Mouse (Mus musculus) CH12.LX (cell line): ENCODE measurements around the gene Rpl23. TPM values are rescaled to one million over a fixed set of nuclear protein-coding genes. Genes with fewer than 3 reads are reported as not detected.

Experiments used
- DNase-seq: peaks from one replicate; pipeline ENCODE4 v3.0.0-alpha.2; 2013; ENCODE audit errors: extremely low read depth
- H3K27ac ChIP-seq: 2 replicates; pipeline ENCODE4 v1.5.1; 2012; ENCODE audit warnings: low read depth, mild to moderate bottlenecking, control low read depth, moderate library complexity; ENCODE audit not compliant: insufficient read depth
- H3K27me3 ChIP-seq: replicated peaks from 2 replicates; pipeline ENCODE3; 2012; ENCODE audit warnings: inconsistent platforms
- H3K36me3 ChIP-seq, 2 experiments: replicated peaks in 1 of 2; 2 replicates each; pipeline versions ENCODE3 to v1.6.1; 2012; ENCODE audit warnings: inconsistent platforms in 1 of 2, low read length in 1 of 2, mild to moderate bottlenecking in 1 of 2, mixed read lengths in 1 of 2, moderate library complexity in 1 of 2; ENCODE audit not compliant: control insufficient read depth in 1 of 2, insufficient read depth in 1 of 2
- H3K4me1 ChIP-seq, 2 experiments: 2 replicates each; pipeline ENCODE4 v1.6.1; 2012; ENCODE audit warnings: inconsistent platforms in 1 of 2, moderate library complexity in 1 of 2; ENCODE audit not compliant: insufficient read depth in 2 of 2, control insufficient read depth in 1 of 2
- H3K4me2 ChIP-seq: 2 replicates; pipeline ENCODE4 v1.6.1; 2012; ENCODE audit warnings: low read depth, mild to moderate bottlenecking, control low read depth; ENCODE audit not compliant: poor library complexity, insufficient read depth, severe bottlenecking
- H3K4me3 ChIP-seq, 3 experiments: fragments of 150-350 bp in 1 of 3; sonication (generic) in 1 of 3; replicated peaks in 1 of 3; 2 replicates each; pipeline versions ENCODE3 to v1.5.1; 2011 to 2012; ENCODE audit warnings: low read depth in 2 of 3, low read length in 2 of 3, mild to moderate bottlenecking in 2 of 3, moderate library complexity in 2 of 3, control low read depth in 1 of 3, improper control_type of control experiment in 1 of 3, inconsistent platforms in 1 of 3, mixed read lengths in 1 of 3; ENCODE audit not compliant: poor library complexity in 1 of 3
- H3K79me2 ChIP-seq: replicated peaks from 2 replicates; pipeline ENCODE4 v1.6.1; 2012; ENCODE audit warnings: mild to moderate bottlenecking, moderate library complexity; ENCODE audit not compliant: control insufficient read depth, poor library complexity, insufficient read depth, severe bottlenecking; ENCODE audit errors: extremely low read depth
- H3K9ac ChIP-seq: 2 replicates; pipeline ENCODE4 v1.6.1; 2012; ENCODE audit warnings: low read depth, mild to moderate bottlenecking, control low read depth, moderate library complexity; ENCODE audit not compliant: insufficient read depth
- H3K9me3 ChIP-seq: replicated peaks from 2 replicates; pipeline ENCODE3; 2012; ENCODE audit warnings: low read length, inconsistent platforms, mixed read lengths
- BHLHE40 ChIP-seq: IDR thresholded peaks from 2 replicates; pipeline ENCODE4 v1.6.1; 2011; ENCODE audit warnings: mild to moderate bottlenecking, low read depth, low read length, improper control_type of control experiment
- CHD1 ChIP-seq: IDR thresholded peaks from 2 replicates; pipeline ENCODE4 v1.6.1; 2012; ENCODE audit warnings: low read depth, low read length, improper control_type of control experiment, inconsistent platforms
- CTCF ChIP-seq, 2 experiments: IDR thresholded peaks in 1 of 2; conservative IDR thresholded peaks in 1 of 2; 2 replicates each; pipeline ENCODE4 v1.5.1; 2011 to 2012; ENCODE audit warnings: low read depth in 2 of 2, low read length in 2 of 2, improper control_type of control experiment in 1 of 2, inconsistent platforms in 1 of 2, mild to moderate bottlenecking in 1 of 2, moderate library complexity in 1 of 2
- E2F4 ChIP-seq: IDR thresholded peaks from 2 replicates; pipeline ENCODE4 v1.6.1; 2011; ENCODE audit warnings: low read depth, low read length, improper control_type of control experiment; ENCODE audit not compliant: insufficient replicate concordance
- ELF1 ChIP-seq: IDR thresholded peaks from 2 replicates; pipeline ENCODE4 v1.6.1; 2014; ENCODE audit warnings: low read depth, mild to moderate bottlenecking, inconsistent platforms, low read length, improper control_type of control experiment
- ETS1 ChIP-seq: conservative IDR thresholded peaks from 2 replicates; pipeline ENCODE4 v1.6.1; 2012; ENCODE audit warnings: low read depth, mild to moderate bottlenecking, inconsistent platforms, low read length, improper control_type of control experiment, moderate library complexity
- GABPA ChIP-seq: IDR thresholded peaks from 2 replicates; pipeline ENCODE4 v1.6.1; 2012; ENCODE audit warnings: low read depth, low read length, improper control_type of control experiment, inconsistent platforms; ENCODE audit not compliant: insufficient replicate concordance
- MAFK ChIP-seq: IDR thresholded peaks from 2 replicates; pipeline ENCODE4 v1.6.1; 2011; ENCODE audit warnings: low read length, improper control_type of control experiment; ENCODE audit not compliant: insufficient replicate concordance
- MXI1 ChIP-seq: IDR thresholded peaks from 2 replicates; pipeline ENCODE4 v1.6.1; 2011; ENCODE audit warnings: mild to moderate bottlenecking, low read depth, low read length, improper control_type of control experiment
- MYC ChIP-seq: IDR thresholded peaks from 2 replicates; pipeline ENCODE4 v1.6.1; 2011; ENCODE audit warnings: low read depth, mild to moderate bottlenecking, improper control_type of control experiment, low read length
- NELFE ChIP-seq: IDR thresholded peaks from 2 replicates; pipeline ENCODE4 v1.6.1; 2011; ENCODE audit warnings: low read depth, low read length, improper control_type of control experiment
- NRF1 ChIP-seq: IDR thresholded peaks from 2 replicates; pipeline ENCODE4 v1.6.1; 2014; ENCODE audit warnings: low read depth, mild to moderate bottlenecking, inconsistent platforms, low read length, improper control_type of control experiment, moderate library complexity
- RCOR1 ChIP-seq: conservative IDR thresholded peaks from 2 replicates; pipeline ENCODE4 v1.6.1; 2012; ENCODE audit warnings: low read depth, mild to moderate bottlenecking, inconsistent platforms, low read length, improper control_type of control experiment
- UBTF ChIP-seq: IDR thresholded peaks from 2 replicates; pipeline ENCODE4 v1.6.1; 2012; ENCODE audit warnings: low read depth, mild to moderate bottlenecking, inconsistent platforms, low read length, improper control_type of control experiment, moderate library complexity
- USF1 ChIP-seq: IDR thresholded peaks from 2 replicates; pipeline ENCODE4 v1.6.1; 2014; ENCODE audit warnings: low read depth, mild to moderate bottlenecking, inconsistent platforms, low read length, improper control_type of control experiment
- USF2 ChIP-seq: conservative IDR thresholded peaks from 2 replicates; pipeline ENCODE4 v1.6.1; 2011; ENCODE audit warnings: low read depth, low read length, improper control_type of control experiment
- ZC3H11A ChIP-seq: IDR thresholded peaks from 2 replicates; pipeline ENCODE4 v1.6.1; 2012; ENCODE audit warnings: low read depth, mild to moderate bottlenecking, inconsistent platforms, low read length, improper control_type of control experiment
- dilution Hi-C: fragments of 300-500 bp; cut with MboI; formaldehyde crosslinking; loops from 2 replicates; pipeline ENCODE4 v1.14.3; 2020; ENCODE audit warnings: low sequenced_read_pairs; ENCODE audit not compliant: extremely low pct_unique_long_range_greater_than_20kb, extremely low pct_ligation_motif_present
- in situ Hi-C: fragments of 300-500 bp; cut with MboI; formaldehyde crosslinking; loops from 3 replicates; pipeline ENCODE4 v1.14.3; 2019; ENCODE audit warnings: low sequenced_read_pairs, low pct_ligation_motif_present, low pct_unique_long_range_greater_than_20kb, mixed read lengths
- polyA plus RNA-seq: library from polyadenylated mRNA; unstranded; fragments of >175 nt; gene quantifications from 2 replicates; pipeline ENCODE4 v1.2.1, GENCODE M21; 2012; ENCODE audit warnings: low read depth; ENCODE audit not compliant: insufficient read length
- total RNA-seq, 2 experiments: library from RNA; depleted of rRNA; stranded (reverse); fragments of 300-350 nt in 1 of 2; fragments of >200 nt in 1 of 2; gene quantifications; 2 replicates each; pipeline ENCODE4 v1.2.3; 2012 to 2014

The Rpl23 gene
- total and polyA plus RNA-seq, 3 experiments = 1,387 to 2,073 (median 1,878) TPM

- Histone ChIP-seq H3K27me3 (no peaks in the 10 kb centered on the region), H3K4me1 (peaks cover 33 to 76% of the 10 kb centered on the region in 2 experiments), H3K27ac (no peak overlapping the region), H3K79me2 (no peaks in the 10 kb centered on the region), H3K9me3 (no peaks in the 10 kb centered on the region), H3K4me3 (no peak overlapping the region), H3K4me2 (no peak overlapping the region), H3K9ac (no peak overlapping the region), H3K36me3 (peaks cover 5 to 45% of the 10 kb centered on the region in 2 experiments)
- in situ Hi-C loops = no loop called here
- dilution Hi-C loops = no loop called here
- no peak for DNase-seq
- TF ChIP-seq CTCF (conservative IDR thresholded peaks at IDR 0.05 in 1 of 2, IDR thresholded peaks at IDR 0.05 in 1 of 2; ENCODE audit: low read depth in 2 of 2, low read length in 2 of 2) (no peak), MXI1 (no peak), GABPA (no peak), MYC (no peak), NELFE (no peak), USF1 (no peak), ZC3H11A (no peak), MAFK (no peak), BHLHE40 (no peak), CHD1 (no peak), USF2 (no peak), E2F4 (no peak), ELF1 (no peak), UBTF (no peak)
Measured at GRCm38 (mm10) chr11:97804841-97805661, 22.8 kb upstream of the Rpl23 start.

- Histone ChIP-seq H3K4me3 (no peak overlapping the region), H3K27ac (no peak overlapping the region), H3K79me2 (no peaks in the 10 kb centered on the region), H3K36me3 (peaks cover 5 to 34% of the 10 kb centered on the region in 2 experiments), H3K27me3 (no peaks in the 10 kb centered on the region), H3K4me1 (peaks cover 27 to 64% of the 10 kb centered on the region in 2 experiments), H3K9me3 (no peaks in the 10 kb centered on the region), H3K4me2 (no peak overlapping the region), H3K9ac (no peak overlapping the region)
- TF ChIP-seq RCOR1 = no peak
- no peak for TF ChIP-seq NRF1
- TF ChIP-seq MXI1 = no peak
- TF ChIP-seq ETS1 = no peak
- dilution Hi-C loops (no loop called here), in situ Hi-C loops (no loop called here)
- DNase-seq = no peak
Measured at GRCm38 (mm10) chr11:97803847-97804246, 21.6 kb upstream of the Rpl23 start.
